Mouse (Mus musculus): ENCODE measurements around the gene Plcb4. TPM values are rescaled to one million over a fixed set of nuclear protein-coding genes. Genes with fewer than 3 reads are reported as not detected.

The Plcb4 gene
- polyA plus RNA-seq, 1 experiment from 2014 or later = 36.3 TPM

GRCm38 (mm10) chr2:135904262-135904661, 245.5 kb downstream of the Plcb4 start:
- Histone ChIP-seq H3K27ac (ENCODE audit: low read depth, low read length) (no peak overlapping the region), H3K4me3 (ENCODE audit: low read length) (no peak overlapping the region), H3K36me3 (ENCODE audit: control insufficient read depth, insufficient read depth, low read length) (no peaks in the 10 kb centered on the region), H3K4me1 (ENCODE audit: control insufficient read depth, insufficient read depth, low read depth, low read length) (no peaks in the 10 kb centered on the region), H3K4me2 (ENCODE audit: low read length) (no peak overlapping the region), H3K9ac (ENCODE audit: low read depth, low read length) (no peak overlapping the region), H3K9me3 (ENCODE audit: control insufficient read depth, low read length) (no peaks in the 10 kb centered on the region), H3K27me3 (replicated peaks; ENCODE audit: control insufficient read depth, insufficient read depth, low read length) (no peaks in the 10 kb centered on the region)
- no peak for ATAC-seq
- WGBS = 63% methylated on average over 4 of the region's 4 CpGs

GRCm38 (mm10) chr2:135904791-135905190, 246.0 kb downstream of the Plcb4 start:
- no peak for ATAC-seq
- no peak overlapping the region for H3K27ac ChIP-seq (ENCODE audit: low read depth, low read length)
- no peaks in the 10 kb centered on the region for H3K36me3 ChIP-seq (ENCODE audit: control insufficient read depth, insufficient read depth, low read length)
- H3K9me3 ChIP-seq (ENCODE audit: control insufficient read depth, low read length) = no peaks in the 10 kb centered on the region
- H3K4me1 ChIP-seq (ENCODE audit: control insufficient read depth, insufficient read depth, low read depth, low read length) = no peaks in the 10 kb centered on the region
- no peaks in the 10 kb centered on the region for H3K27me3 ChIP-seq (replicated peaks; ENCODE audit: control insufficient read depth, insufficient read depth, low read length)
- WGBS = 93% methylated on average over 4 of the region's 4 CpGs
- no peak overlapping the region for H3K4me2 ChIP-seq (ENCODE audit: low read length)
- H3K9ac ChIP-seq (ENCODE audit: low read depth, low read length) = no peak overlapping the region
- H3K4me3 ChIP-seq (ENCODE audit: low read length) = no peak overlapping the region

- no peak overlapping the region for H3K27ac ChIP-seq (ENCODE audit: low read depth, low read length)
- H3K9me3 ChIP-seq (ENCODE audit: control insufficient read depth, low read length) = no peaks in the 10 kb centered on the region
- H3K4me1 ChIP-seq (ENCODE audit: control insufficient read depth, insufficient read depth, low read depth, low read length) = peaks cover 2% of the 10 kb centered on the region
- 76% methylated on average over 8 of the region's 8 CpGs for WGBS
- no peak overlapping the region for H3K4me3 ChIP-seq (ENCODE audit: low read length)
- H3K4me2 ChIP-seq (ENCODE audit: low read length) = no peak overlapping the region
- no peaks in the 10 kb centered on the region for H3K27me3 ChIP-seq (replicated peaks; ENCODE audit: control insufficient read depth, insufficient read depth, low read length)
- no peak overlapping the region for H3K9ac ChIP-seq (ENCODE audit: low read depth, low read length)
- no peaks in the 10 kb centered on the region for H3K36me3 ChIP-seq (ENCODE audit: control insufficient read depth, insufficient read depth, low read length)
- no peak for ATAC-seq
These were observed 255.8 kb downstream of the Plcb4 start for GRCm38 (mm10) chr2:135914343-135915261.

- no peaks in the 10 kb centered on the region for H3K9me3 ChIP-seq (ENCODE audit: control insufficient read depth, low read length)
- no peaks in the 10 kb centered on the region for H3K36me3 ChIP-seq (ENCODE audit: control insufficient read depth, insufficient read depth, low read length)
- H3K4me1 ChIP-seq (ENCODE audit: control insufficient read depth, insufficient read depth, low read depth, low read length) = peaks cover 2% of the 10 kb centered on the region
- ATAC-seq = 0 out of 2 replicates have a peak, but pooled peaks have one; percentile 20
- H3K4me3 ChIP-seq (ENCODE audit: low read length) = no peak overlapping the region
- H3K4me2 ChIP-seq (ENCODE audit: low read length) = no peak overlapping the region
- H3K9ac ChIP-seq (ENCODE audit: low read depth, low read length) = no peak overlapping the region
- no peaks in the 10 kb centered on the region for H3K27me3 ChIP-seq (replicated peaks; ENCODE audit: control insufficient read depth, insufficient read depth, low read length)
- H3K27ac ChIP-seq (ENCODE audit: low read depth, low read length) = no peak overlapping the region
- WGBS = 47% methylated on average over 10 of the region's 10 CpGs
These were observed 257.1 kb downstream of the Plcb4 start for GRCm38 (mm10) chr2:135915928-135916327.

DNA sequence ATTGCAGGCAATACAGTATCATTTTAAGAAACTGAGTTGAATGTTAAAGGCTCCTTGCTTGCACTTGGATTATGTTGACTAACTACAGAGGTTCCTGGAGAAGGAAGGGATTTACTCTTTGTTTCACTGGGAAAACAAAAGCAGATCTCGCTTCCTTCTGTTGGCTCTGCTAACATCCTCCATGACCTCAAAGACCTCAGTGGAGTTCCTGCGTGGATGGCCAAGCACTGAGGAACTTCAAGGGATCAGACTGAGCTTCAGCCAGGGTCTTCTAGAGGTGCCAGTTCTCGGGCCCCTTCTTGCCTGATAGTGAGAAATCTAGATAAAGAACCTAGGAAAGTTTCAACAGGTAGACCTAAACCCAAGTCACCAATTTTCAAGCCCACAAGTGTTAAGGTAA, 258.2 kb downstream of the Plcb4 start:
- Histone ChIP-seq H3K27ac (ENCODE audit: low read depth, low read length) (no peak overlapping the region), H3K36me3 (ENCODE audit: control insufficient read depth, insufficient read depth, low read length) (no peaks in the 10 kb centered on the region), H3K4me2 (ENCODE audit: low read length) (no peak overlapping the region), H3K4me1 (ENCODE audit: control insufficient read depth, insufficient read depth, low read depth, low read length) (peaks cover 2% of the 10 kb centered on the region), H3K9me3 (ENCODE audit: control insufficient read depth, low read length) (no peaks in the 10 kb centered on the region), H3K27me3 (replicated peaks; ENCODE audit: control insufficient read depth, insufficient read depth, low read length) (no peaks in the 10 kb centered on the region), H3K9ac (ENCODE audit: low read depth, low read length) (no peak overlapping the region), H3K4me3 (ENCODE audit: low read length) (no peak overlapping the region)
- WGBS = 78% methylated on average over 3 of the region's 3 CpGs
- no peak for ATAC-seq

DNA sequence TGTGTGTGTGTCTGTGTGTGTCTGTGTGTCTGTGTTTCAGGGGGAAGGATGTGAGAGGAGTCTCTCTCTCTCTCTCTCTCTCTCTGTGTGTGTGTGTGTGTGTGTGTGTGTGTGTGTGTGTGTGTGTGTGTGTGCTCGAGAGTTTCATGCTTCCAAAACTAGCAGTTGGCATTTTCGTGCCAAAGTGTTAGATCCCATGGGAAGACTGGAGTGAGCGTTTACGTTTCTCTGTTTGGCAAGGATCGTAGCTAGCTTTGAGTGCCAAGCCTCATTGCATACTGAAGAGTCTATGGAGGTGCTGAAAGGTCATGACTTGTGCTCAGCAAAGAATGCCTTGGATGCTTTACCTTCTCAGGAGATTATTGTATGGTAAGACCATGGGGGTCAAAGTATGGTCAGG, 259.3 kb downstream of the Plcb4 start:
- no peak overlapping the region for H3K9ac ChIP-seq (ENCODE audit: low read depth, low read length)
- H3K4me1 ChIP-seq (ENCODE audit: control insufficient read depth, insufficient read depth, low read depth, low read length) = peaks cover 2% of the 10 kb centered on the region
- ATAC-seq = no peak
- no peaks in the 10 kb centered on the region for H3K9me3 ChIP-seq (ENCODE audit: control insufficient read depth, low read length)
- no peak overlapping the region for H3K4me3 ChIP-seq (ENCODE audit: low read length)
- no peaks in the 10 kb centered on the region for H3K27me3 ChIP-seq (replicated peaks; ENCODE audit: control insufficient read depth, insufficient read depth, low read length)
- 69% methylated on average over 5 of the region's 5 CpGs for WGBS
- no peak overlapping the region for H3K27ac ChIP-seq (ENCODE audit: low read depth, low read length)
- H3K4me2 ChIP-seq (ENCODE audit: low read length) = no peak overlapping the region
- no peaks in the 10 kb centered on the region for H3K36me3 ChIP-seq (ENCODE audit: control insufficient read depth, insufficient read depth, low read length)

GRCm38 (mm10) chr2:135919641-135920040, 260.8 kb downstream of the Plcb4 start:
- no peaks in the 10 kb centered on the region for H3K27me3 ChIP-seq (replicated peaks; ENCODE audit: control insufficient read depth, insufficient read depth, low read length)
- no peak overlapping the region for H3K9ac ChIP-seq (ENCODE audit: low read depth, low read length)
- no peak overlapping the region for H3K4me2 ChIP-seq (ENCODE audit: low read length)
- H3K9me3 ChIP-seq (ENCODE audit: control insufficient read depth, low read length) = no peaks in the 10 kb centered on the region
- ATAC-seq = no peak
- H3K4me1 ChIP-seq (ENCODE audit: control insufficient read depth, insufficient read depth, low read depth, low read length) = peaks cover 2% of the 10 kb centered on the region
- no peak overlapping the region for H3K4me3 ChIP-seq (ENCODE audit: low read length)
- no peak overlapping the region for H3K27ac ChIP-seq (ENCODE audit: low read depth, low read length)
- WGBS = 64% methylated on average over 6 of the region's 6 CpGs
- H3K36me3 ChIP-seq (ENCODE audit: control insufficient read depth, insufficient read depth, low read length) = no peaks in the 10 kb centered on the region

DNA sequence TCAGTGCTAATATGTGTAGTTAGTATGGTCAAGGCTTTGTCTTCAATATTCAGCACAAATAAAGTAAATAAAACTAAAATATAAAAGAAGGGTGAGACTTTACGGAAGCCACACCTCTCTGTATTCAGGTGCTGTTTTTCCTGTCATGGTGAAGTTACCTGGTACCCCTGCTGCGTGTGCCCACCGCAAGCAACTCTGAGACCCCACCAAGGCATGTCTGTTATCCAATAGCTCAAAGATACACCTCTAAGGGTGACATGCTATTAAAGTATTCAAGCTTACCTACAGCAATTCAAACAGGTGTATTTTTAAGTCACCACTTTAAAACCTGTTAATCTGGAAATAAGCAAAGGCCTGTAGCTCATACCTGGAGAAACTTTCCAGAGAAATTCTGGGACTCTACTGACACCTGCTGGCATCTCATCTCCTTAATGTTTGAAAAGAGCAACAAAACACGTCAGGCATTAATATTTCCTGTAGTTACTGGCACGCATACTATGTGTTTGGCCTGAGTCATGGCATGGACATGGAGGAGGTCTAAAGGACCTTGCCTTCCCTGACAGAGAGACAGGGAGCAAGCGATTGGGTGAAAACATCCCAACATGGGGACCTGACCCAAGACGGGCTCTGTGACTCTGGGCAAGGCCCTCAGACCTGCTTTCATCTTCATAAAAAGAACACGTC, 268.0 kb downstream of the Plcb4 start:
- H3K27me3 ChIP-seq (replicated peaks; ENCODE audit: control insufficient read depth, insufficient read depth, low read length) = no peaks in the 10 kb centered on the region
- no peak overlapping the region for H3K4me2 ChIP-seq (ENCODE audit: low read length)
- H3K4me1 ChIP-seq (ENCODE audit: control insufficient read depth, insufficient read depth, low read depth, low read length) = no peaks in the 10 kb centered on the region; the same call in 1 of the 2 replicates
- 83% methylated on average over 8 of the region's 8 CpGs for WGBS
- ATAC-seq = peak; percentile 57
- H3K9ac ChIP-seq (ENCODE audit: low read depth, low read length) = no peak overlapping the region
- no peaks in the 10 kb centered on the region for H3K9me3 ChIP-seq (ENCODE audit: control insufficient read depth, low read length)
- H3K4me3 ChIP-seq (ENCODE audit: low read length) = no peak overlapping the region
- no peak overlapping the region for H3K27ac ChIP-seq (ENCODE audit: low read depth, low read length)
- H3K36me3 ChIP-seq (ENCODE audit: control insufficient read depth, insufficient read depth, low read length) = no peaks in the 10 kb centered on the region

DNA sequence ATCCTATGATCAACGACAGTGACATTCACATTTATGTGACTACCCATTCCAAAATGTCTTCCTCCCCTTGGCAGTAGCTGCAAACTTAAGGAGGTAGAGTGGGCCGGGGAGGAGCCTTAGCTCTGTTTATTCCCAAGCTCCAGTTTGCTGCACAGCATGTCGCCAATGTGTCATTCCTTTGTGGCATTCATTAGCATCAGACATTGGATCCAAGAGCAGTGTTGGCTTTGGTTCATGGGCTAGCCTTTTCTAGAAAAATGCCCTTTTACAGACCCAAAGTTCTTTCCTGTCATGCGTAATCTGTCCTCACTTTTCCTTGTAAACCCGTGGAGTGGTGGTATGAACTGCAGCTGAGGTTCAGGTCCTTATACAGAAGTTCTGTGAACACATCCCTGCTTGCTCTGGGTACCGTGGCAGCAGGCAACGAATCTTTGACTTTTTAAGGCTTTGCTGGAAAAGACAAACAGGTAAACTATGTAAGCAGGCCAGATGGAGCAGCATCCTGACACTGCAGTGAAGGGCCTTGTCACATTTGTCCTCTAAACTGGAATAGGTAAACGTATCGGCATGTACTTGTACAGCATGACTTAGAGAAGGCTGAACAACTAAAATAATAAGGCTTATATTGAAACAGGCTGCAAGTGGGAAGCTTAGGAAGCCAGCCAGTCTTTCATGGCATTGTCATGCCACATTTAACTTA, 270.4 kb downstream of the Plcb4 start:
- Histone ChIP-seq H3K4me2 (ENCODE audit: low read length) (no peak overlapping the region), H3K4me3 (ENCODE audit: low read length) (no peak overlapping the region), H3K27ac (ENCODE audit: low read depth, low read length) (no peak overlapping the region), H3K4me1 (ENCODE audit: control insufficient read depth, insufficient read depth, low read depth, low read length) (no peaks in the 10 kb centered on the region; the same call in 1 of the 2 replicates), H3K36me3 (ENCODE audit: control insufficient read depth, insufficient read depth, low read length) (no peaks in the 10 kb centered on the region), H3K9ac (ENCODE audit: low read depth, low read length) (no peak overlapping the region), H3K9me3 (ENCODE audit: control insufficient read depth, low read length) (no peaks in the 10 kb centered on the region), H3K27me3 (replicated peaks; ENCODE audit: control insufficient read depth, insufficient read depth, low read length) (no peaks in the 10 kb centered on the region)
- 64% methylated on average over 9 of the region's 9 CpGs for WGBS
- ATAC-seq = no peak

All from hindbrain, embryonic 16.5 days (tissue).